Mouse (Mus musculus) central nervous system, embryonic 11.5 days (tissue): ENCODE data around the gene Lce1e. TPM values are rescaled to one million over a fixed set of nuclear protein-coding genes. Genes with fewer than 3 reads are reported as not detected.

Experiments used
- polyA plus RNA-seq: library from polyadenylated mRNA; depleted of rRNA; stranded (reverse); fragments of >200 nt; gene quantifications from 2 replicates; pipeline ENCODE4 v1.2.3, GENCODE M21; 2012; rRNA removed

The Lce1e gene
- not detected in 2 replicates for polyA plus RNA-seq

GRCm38 (mm10) chr3:92708974-92709373 lies at the start of gene Lce1e:
Lce1e (minus strand) TSS chr3:92709074.

GRCm38 (mm10) chr3:92752238-92752637 lies 43.4 kb upstream of the Lce1e start, which contains the start of gene Lce1g:
Lce1g (minus strand) TSS chr3:92752338.

GRCm38 (mm10) chr3:92738996-92739395 lies 30.1 kb upstream of the Lce1e start, which contains the start of gene Gm38119:
Gm38119 (minus strand) TSS chr3:92739096.

GRCm38 (mm10) chr3:92720250-92720649 lies 11.4 kb upstream of the Lce1e start, which contains the start of gene Lce1f:
Lce1f (minus strand) TSS chr3:92720350.

GRCm38 (mm10) chr3:92687110-92687509 lies 21.8 kb downstream of the Lce1e start, which contains the start of gene Lce1d:
Lce1d (minus strand) TSS chr3:92687210.

GRCm38 (mm10) chr3:92678947-92679346 lies 29.9 kb downstream of the Lce1e start, which contains the start of gene Lce1c:
Lce1c (plus strand) TSS chr3:92679247.

GRCm38 (mm10) chr3:92670215-92670614 lies 38.7 kb downstream of the Lce1e start, which contains the start of gene Lce1a2:
Lce1a2 (minus strand) TSS chr3:92670315.

Other genes with a start within 250 kb of the Lce1e start
- gene Sprr1a, start 223.2 kb downstream of the Lce1e start, polyA plus RNA-seq, result 0.08 and 0.10 TPM in 2 replicates
- not detected in 2 replicates for gene Sprr4, start 208.6 kb downstream of the Lce1e start, polyA plus RNA-seq
- not detected in 2 replicates for gene 2310046K23Rik, start 174.6 kb downstream of the Lce1e start, polyA plus RNA-seq
- 0.02 and 0.04 TPM in 2 replicates for gene Ivl, start 135.3 kb downstream of the Lce1e start, polyA plus RNA-seq
- gene Smcp, start 120.1 kb downstream of the Lce1e start, polyA plus RNA-seq, result not detected in 2 replicates
- not detected in 2 replicates for gene 2210017I01Rik, start 101.6 kb downstream of the Lce1e start, polyA plus RNA-seq
- gene Lce6a, start 87.4 kb downstream of the Lce1e start, polyA plus RNA-seq, result not detected in 2 replicates
- gene Lce1a1, start 60.8 kb downstream of the Lce1e start, polyA plus RNA-seq, result not detected in 2 replicates
- gene Lce1b, start 52.1 kb downstream of the Lce1e start, polyA plus RNA-seq, result not detected in 2 replicates
- not detected in 2 replicates for gene Lce1a2, start 38.8 kb downstream of the Lce1e start, polyA plus RNA-seq
- not detected in 2 replicates for gene Lce1c, start 29.8 kb downstream of the Lce1e start, polyA plus RNA-seq
- not detected in 2 replicates for gene Lce1d, start 21.9 kb downstream of the Lce1e start, polyA plus RNA-seq
- not detected in 2 replicates for gene Lce1f, start 11.3 kb upstream of the Lce1e start, polyA plus RNA-seq
- gene Gm38119, start 30.0 kb upstream of the Lce1e start, polyA plus RNA-seq, result not detected in 2 replicates
- gene Lce1g, start 43.3 kb upstream of the Lce1e start, polyA plus RNA-seq, result not detected in 2 replicates
- not detected in 2 replicates for gene Lce1h, start 56.0 kb upstream of the Lce1e start, polyA plus RNA-seq
- not detected in 2 replicates for gene Lce1i, start 69.8 kb upstream of the Lce1e start, polyA plus RNA-seq
- gene Lce1j, start 81.4 kb upstream of the Lce1e start, polyA plus RNA-seq, result not detected in 2 replicates
- not detected in 2 replicates for gene Lce1k, start 98.8 kb upstream of the Lce1e start, polyA plus RNA-seq
- not detected in 2 replicates for gene Kprp, start 118.2 kb upstream of the Lce1e start, polyA plus RNA-seq
- not detected in 2 replicates for gene Lce1l, start 142.2 kb upstream of the Lce1e start, polyA plus RNA-seq
- not detected in 2 replicates for gene 2310050C09Rik, start 161.1 kb upstream of the Lce1e start, polyA plus RNA-seq
- not detected in 2 replicates for gene Lce3a, start 217.2 kb upstream of the Lce1e start, polyA plus RNA-seq
- gene Lce3b, start 223.9 kb upstream of the Lce1e start, polyA plus RNA-seq, result not detected in 2 replicates
- not detected in 2 replicates for gene Lce3c, start 235.4 kb upstream of the Lce1e start, polyA plus RNA-seq
- gene Lce3d, start 248.3 kb upstream of the Lce1e start, polyA plus RNA-seq, result not detected in 2 replicates